Mouse (Mus musculus): ENCODE results near the gene Tmprss4.

Tmprss4 gene

DNA sequence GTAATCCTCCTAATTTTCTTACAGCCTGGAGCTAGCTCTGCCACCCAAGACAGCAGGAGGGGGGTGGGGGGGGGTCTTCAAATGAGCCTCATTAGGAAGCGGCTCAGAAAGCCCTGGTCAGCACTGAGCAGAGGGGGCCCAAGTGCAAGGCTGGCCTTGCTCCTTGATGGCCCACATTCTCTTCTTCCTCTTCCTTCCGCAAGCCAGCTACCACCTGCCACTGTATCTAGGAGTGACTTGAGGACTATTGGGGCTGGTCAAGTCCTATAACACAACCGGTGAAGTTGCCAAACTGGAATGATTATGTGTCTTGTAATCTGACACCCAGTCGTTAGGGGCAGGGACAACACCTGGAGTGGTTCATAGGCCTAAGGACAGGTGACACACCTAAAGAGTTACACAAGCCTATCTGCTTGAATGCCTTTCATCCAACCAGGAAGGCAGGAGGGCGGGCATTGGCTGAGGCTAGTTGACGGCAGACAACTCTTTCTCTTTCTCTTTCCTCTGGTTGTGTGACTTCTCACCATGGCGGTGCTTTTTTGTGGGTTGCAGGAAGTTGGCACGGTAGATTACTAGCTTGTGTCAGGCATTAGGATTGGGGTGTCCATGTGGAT, at the start of gene Tmprss4:
Gene Tmprss4 (minus strand): TSS at position 296 of the 614 bp plus-strand sequence.
- DNase-seq (ENCODE audit: low spot score in 2 of 2), result no peak

GRCm38 (mm10) chr9:45252395-45252794, 48.5 kb upstream of the Tmprss4 start:
- no peak for DNase-seq (ENCODE audit: low spot score in 2 of 2)

DNA sequence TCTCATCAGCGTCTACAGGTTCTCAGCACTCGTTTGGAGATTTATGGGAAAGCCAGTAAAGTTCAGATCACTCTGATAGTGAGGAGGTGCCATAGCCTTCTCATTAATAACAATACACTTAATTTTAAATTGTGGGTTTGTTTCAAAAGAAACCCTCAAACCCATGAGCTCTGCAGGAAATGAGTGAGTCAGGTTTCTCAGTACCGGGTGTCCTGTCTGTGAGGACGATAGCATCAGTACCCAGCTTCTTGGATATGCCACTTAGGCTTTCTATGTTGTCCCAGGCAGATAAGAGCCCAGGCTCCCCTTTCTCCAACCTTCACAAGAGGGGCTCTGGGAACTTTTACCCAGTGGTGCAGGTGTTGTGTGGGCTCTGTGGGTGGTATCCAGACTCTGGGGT, 48.1 kb upstream of the Tmprss4 start:
- DNase-seq (ENCODE audit: low spot score in 2 of 2), result no peak

- no peak for DNase-seq (ENCODE audit: low spot score in 2 of 2)
These were observed 47.4 kb upstream of the Tmprss4 start for GRCm38 (mm10) chr9:45251281-45251680.

DNA sequence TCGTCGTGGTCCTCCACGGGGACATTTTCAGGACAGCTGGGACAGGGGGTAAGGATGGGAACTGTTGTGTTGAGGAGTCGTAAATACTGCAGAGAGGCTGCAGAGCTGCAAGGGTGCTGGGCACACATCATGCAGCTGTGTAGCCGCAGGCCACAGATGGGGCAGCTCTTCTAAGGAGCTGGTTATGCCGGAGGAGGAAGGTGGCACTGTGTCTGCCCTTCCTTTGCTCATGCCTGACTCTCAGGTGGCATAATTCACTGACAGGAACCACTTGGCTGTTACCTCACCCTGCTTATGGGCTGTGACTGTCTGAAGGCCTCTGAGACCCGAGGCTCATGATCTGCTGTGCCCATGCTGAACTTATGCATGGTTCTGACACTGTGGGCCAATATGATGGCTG, 46.4 kb upstream of the Tmprss4 start:
- DNase-seq (ENCODE audit: low spot score in 2 of 2), result no peak

DNA sequence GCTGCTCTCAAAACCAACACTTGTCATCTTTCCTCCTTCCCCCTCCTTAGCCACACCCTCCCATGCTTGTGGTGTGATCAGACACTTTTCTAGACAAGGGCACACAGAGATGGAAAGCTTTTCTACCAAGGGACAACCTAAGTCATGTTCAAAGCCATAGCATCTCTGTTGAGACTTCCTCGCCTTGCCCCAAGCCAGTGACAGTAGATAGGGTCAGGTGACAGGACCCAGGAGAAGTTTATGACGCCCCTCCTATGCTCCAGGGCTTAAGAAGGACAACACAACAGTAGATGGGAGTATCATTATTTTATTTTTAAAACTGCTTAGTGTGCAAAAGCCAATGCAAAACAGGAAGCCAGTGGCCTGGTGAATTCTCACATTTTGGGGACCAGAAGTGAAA, 43.6 kb upstream of the Tmprss4 start:
- DNase-seq (ENCODE audit: low spot score in 2 of 2), result no peak

GRCm38 (mm10) chr9:45246060-45246459, 42.2 kb upstream of the Tmprss4 start:
- peak; percentile 36 to 37 for DNase-seq (ENCODE audit: low spot score in 2 of 2)

- DNase-seq (ENCODE audit: low spot score in 2 of 2), result no peak
These were observed 41.5 kb upstream of the Tmprss4 start for GRCm38 (mm10) chr9:45245432-45245831.

DNA sequence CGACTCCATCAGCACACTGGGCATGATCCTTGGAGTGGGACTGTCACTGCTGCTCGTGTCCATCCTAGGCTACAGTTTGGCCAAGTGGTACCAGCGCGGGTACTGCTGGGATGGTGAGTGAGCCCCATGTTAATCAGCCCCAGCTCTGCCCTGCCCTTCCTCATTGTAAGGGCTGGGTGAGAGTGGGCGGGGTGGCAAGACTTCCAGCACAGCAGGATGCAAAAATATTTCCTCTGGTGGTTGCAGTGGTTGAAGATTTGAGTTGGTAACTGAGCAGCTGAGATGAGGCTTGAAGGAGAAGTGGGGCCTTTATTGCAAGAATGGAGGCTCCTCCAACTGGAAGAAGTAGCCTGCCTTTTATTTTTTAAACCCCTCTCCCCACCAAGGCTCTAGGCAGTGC, 37.5 kb upstream of the Tmprss4 start:
- no peak for DNase-seq (ENCODE audit: low spot score in 2 of 2)

DNA sequence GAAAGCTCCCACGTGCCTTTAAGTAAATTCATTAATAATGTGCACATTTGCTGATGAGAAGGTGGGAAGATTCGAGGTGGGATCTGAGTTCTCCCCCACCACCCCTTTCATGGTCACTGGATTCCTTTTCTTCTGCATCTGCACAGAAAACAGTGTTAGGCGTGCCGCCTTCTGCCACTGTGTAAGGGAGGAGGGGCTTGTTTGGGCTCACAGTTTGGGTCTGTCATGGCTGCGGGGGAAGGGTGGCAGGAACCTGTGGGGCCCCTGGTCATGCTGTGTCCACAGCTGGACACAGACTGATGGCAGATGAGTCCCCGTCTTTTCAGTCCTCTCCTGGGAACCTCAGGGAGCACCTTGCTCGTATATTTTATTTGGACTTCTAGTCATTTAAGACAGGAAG, 32.9 kb upstream of the Tmprss4 start:
- no peak for DNase-seq (ENCODE audit: low spot score in 2 of 2)

DNA sequence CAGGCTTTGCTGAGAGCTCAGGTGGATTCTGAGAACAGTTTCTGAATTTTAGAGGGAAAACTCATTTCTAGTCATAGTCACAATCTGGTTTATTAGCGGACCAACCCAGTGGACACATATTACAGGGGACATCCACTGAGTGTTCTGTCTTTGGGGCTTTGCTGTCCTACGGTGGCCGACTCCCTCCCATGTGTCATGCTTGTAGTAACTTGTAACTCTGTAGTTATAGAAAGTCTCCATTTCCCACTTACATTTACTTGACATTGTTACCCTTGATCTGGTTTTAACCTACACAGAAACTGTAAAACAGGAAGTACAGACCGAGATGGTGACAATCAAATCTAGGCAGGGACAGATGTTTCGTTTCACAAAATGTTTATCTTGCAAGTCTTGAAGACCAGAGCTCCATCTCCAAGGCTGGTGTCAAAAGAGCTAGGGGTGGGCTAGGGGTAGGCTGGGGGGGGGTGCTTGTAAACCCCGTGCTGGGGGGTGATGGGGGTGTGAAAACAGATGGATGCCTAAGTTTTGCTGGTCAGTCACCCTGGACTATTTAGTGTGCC, 31.9 kb upstream of the Tmprss4 start:
- DNase-seq (ENCODE audit: low spot score in 2 of 2), result no peak

DNA sequence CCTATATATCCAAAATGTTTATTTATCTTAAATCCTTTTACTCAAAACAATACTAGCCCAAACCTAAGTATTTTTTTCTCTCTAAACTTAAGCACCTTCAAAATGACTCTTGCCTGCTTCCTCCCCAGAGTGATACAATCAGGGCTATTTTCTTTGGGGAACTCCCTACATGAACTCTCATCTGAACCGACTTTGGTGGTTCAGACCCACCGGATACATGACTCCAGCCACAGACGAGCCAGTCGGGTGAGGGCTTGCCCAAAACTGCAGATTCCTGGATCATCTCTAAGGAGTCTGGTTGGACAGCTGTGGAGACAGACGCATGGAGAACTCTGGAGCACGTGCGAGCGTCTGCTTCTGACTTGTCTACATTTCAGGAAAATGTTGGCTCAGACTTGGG, 25.5 kb upstream of the Tmprss4 start:
- DNase-seq (ENCODE audit: low spot score in 2 of 2), result no peak

GRCm38 (mm10) chr9:45221567-45221966, 17.7 kb upstream of the Tmprss4 start:
- peak; percentile 89 to 95 for DNase-seq (ENCODE audit: low spot score in 2 of 2)

DNA sequence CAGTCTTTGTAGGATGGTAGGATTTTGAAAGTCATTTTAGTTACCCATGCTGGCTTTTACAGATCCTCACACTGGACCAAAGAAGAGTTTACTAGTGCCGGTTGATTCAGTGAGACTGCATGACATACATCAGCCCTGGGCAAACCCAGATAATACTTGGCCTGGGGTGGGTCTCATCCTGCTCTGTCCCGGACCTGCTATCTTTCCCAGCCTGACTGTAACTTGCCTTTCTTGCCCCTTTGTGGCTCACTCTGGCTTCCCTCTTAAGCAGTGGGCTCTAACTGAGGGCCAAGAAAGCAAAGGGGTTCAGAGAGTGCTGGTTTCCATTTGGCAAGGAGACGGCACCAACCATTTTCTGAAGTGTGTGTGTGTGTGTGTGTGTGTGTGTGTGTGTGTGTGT, 15.8 kb upstream of the Tmprss4 start:
- no peak for DNase-seq (ENCODE audit: low spot score in 2 of 2)

GRCm38 (mm10) chr9:45215526-45216179, 11.8 kb upstream of the Tmprss4 start:
- no peak for DNase-seq (ENCODE audit: low spot score in 2 of 2)

- no peak for DNase-seq (ENCODE audit: low spot score in 2 of 2)
These were observed 8.1 kb upstream of the Tmprss4 start for GRCm38 (mm10) chr9:45212001-45212400.

DNA sequence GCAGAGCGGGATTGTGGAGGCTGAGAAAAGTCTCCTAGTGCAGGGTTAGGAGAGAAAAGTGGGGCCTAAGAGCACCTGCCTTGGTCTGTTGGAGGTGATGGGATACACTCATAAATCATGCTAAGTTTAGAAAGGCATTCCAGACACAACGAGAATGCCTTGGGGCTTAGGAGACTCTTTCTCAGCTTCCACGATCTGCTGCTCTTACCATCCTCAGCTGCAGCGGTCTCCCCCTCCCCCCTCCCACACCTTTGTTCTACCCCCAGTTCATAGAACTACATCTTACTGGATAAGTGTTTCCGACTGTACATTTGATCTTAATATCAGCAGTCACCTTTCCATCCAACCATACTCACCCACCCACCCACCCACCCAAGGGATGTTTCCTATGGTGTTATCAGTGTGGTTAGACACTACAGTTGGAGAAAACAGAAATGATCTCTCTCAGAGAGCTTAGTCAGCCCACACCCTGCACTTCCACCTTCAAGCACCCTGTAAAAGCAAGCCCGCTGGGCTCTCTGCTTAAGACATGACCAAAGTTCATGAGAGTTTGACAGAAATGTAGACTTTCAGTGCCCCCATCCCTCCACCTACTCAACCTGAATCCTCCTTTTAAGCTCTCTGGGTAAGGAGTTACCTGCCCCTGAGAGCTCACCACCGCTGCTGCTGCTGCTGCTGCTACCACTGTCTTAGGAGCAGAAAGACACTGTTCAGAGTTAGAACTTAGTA, 3.3 kb upstream of the Tmprss4 start:
- no peak for DNase-seq (ENCODE audit: low spot score in 2 of 2)

- no peak for DNase-seq (ENCODE audit: low spot score in 2 of 2)
These were observed 2.2 kb upstream of the Tmprss4 start for GRCm38 (mm10) chr9:45206121-45206520.

DNA sequence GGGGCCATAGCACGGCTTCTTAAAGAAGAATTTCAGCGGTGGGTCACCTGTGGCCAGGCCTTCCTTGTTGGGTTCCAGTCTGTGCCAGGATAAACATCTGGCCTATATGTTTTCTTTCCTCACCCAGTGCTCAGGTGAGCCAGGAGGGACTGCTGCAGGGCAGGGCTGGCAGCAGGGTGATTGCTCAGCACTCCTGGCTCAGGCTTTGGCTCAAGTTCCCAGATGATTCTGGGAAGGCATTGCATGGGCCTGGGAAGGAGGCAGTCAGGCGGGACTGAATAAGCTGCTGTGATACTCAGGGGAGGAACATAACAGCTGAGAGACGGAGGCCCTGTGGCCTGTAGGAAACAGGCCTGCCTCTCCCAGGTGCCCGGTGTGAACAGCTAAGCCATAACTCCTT, 1.3 kb upstream of the Tmprss4 start:
- no peak for DNase-seq (ENCODE audit: low spot score in 2 of 2)

DNA sequence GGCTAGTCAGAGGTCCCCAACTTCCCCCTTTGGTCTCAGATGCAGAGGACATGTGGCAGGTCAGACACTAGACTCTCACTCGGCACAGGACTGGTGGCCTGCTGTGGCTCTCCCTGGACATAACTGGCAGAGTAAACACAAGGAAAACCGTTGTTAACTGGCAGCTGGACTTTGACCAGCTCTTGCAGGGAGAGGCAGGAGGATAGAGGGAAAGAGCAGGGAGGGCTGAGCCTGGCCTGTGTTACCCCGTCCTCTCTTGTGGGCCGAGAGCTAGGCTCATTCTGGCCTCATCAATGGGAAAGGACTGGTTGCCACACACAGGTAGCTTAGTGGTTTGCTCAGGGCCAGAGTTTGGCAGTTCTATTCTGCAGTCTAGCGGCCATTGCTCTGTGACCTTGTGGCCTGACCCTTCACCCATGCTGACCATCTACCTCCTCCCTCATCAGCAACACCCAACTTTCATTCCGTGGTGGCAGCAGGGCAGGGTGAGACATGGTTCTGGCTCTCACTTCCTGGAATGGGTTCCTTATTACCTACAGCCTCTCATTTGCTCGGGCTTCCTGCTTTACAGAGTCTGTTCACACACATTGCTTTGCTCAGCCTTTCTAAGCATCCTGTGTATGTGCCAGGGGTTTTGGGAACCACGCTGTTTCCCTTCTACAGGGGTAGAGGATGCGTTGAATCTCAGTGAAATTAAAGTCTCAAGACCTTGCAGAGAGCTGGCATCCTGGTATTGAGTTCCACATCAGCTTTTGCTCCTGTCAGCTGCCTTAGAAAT, 1.7 kb downstream of the Tmprss4 start:
- DNase-seq (ENCODE audit: low spot score in 2 of 2), result no peak

- no peak for DNase-seq (ENCODE audit: low spot score in 2 of 2)
These were observed 2.5 kb downstream of the Tmprss4 start for GRCm38 (mm10) chr9:45201319-45201947.

DNA sequence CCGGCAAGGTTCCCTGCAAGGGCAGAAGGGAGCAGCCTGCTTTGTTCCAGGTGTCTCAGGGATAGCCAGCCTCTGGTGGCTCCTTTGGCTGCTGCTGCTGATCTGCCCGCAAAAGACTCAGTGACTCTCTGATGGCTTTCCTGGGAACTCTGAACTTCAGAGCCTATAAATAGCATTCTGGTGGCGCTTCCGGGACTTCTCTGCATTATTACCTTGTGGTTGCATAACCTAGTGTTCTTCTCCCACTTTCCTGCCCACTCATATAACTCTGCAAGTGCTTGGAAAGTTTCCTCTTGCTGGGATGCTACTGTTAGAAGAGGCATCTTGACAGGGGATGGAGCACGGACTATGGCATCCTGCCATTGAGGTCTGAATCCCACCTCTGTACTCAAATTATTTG, 6.3 kb downstream of the Tmprss4 start:
- no peak for DNase-seq (ENCODE audit: low spot score in 2 of 2)
